Mouse (Mus musculus) heart, adult 18-20 months (tissue): Measurements from ENCODE around the gene Scn4b. TPM values are rescaled to one million over a fixed set of nuclear protein-coding genes. Genes with fewer than 3 reads are reported as not detected.

Source experiments
- DNase-seq, 2 experiments: peaks; one replicate each; pipeline ENCODE4 v3.0.0; 2021 to 2022; ENCODE audit warnings: mixed read lengths in 1 of 2
- total RNA-seq, 2 experiments: library from RNA; stranded (reverse); gene quantifications; 2 replicates each; pipeline ENCODE4 v1.2.3; 2021

The Scn4b gene
- total RNA-seq, 2 experiments from 2014 or later = 29.9 to 30.4 TPM

GRCm38 (mm10) chr9:45188570-45189563 lies 50.7 kb downstream of the Scn4b start:
- no peak for DNase-seq

- no peak for DNase-seq
These were observed 51.5 kb downstream of the Scn4b start for GRCm38 (mm10) chr9:45189661-45190174.

GRCm38 (mm10) chr9:45195468-45195867 lies 57.3 kb downstream of the Scn4b start:
- no peak for DNase-seq

- DNase-seq = no peak
These were observed 58.1 kb downstream of the Scn4b start for GRCm38 (mm10) chr9:45196125-45196830.

GRCm38 (mm10) chr9:45197549-45197948 lies 59.4 kb downstream of the Scn4b start:
- no peak for DNase-seq

GRCm38 (mm10) chr9:45201319-45201947 lies 63.2 kb downstream of the Scn4b start:
- DNase-seq = peak; percentile 6 to 57

GRCm38 (mm10) chr9:45202021-45202798 lies 64.0 kb downstream of the Scn4b start:
- no peak for DNase-seq

Other genes starting within 250 kb of the Scn4b start
- gene Atp5l, start 217.7 kb upstream of the Scn4b start, total RNA-seq = 1,000 to 10,000 TPM; 1,708 to 2,082 TPM
- 10 to 100 TPM; 33.8 to 35.5 TPM for gene Ube4a, start 172.8 kb upstream of the Scn4b start, total RNA-seq
- 1 to 10 TPM in 1 of 2 experiments, under 1 TPM in 1; 0.62 to 4.6 TPM for gene Cd3g, start 158.0 kb upstream of the Scn4b start, total RNA-seq
- gene Cd3d, start 156.6 kb upstream of the Scn4b start, total RNA-seq = 1 to 10 TPM in 1 of 2 experiments, not detected in 1; 4.1 TPM
- gene Cd3e, start 128.8 kb upstream of the Scn4b start, total RNA-seq = 1 to 10 TPM in 1 of 2 experiments, under 1 TPM in 1; 0.47 to 6.4 TPM
- gene Mpzl2, start 98.6 kb upstream of the Scn4b start, total RNA-seq = 1 to 10 TPM in 1 of 2 experiments, under 1 TPM in 1; 0.62 to 2.3 TPM
- gene Mpzl3, start 83.2 kb upstream of the Scn4b start, total RNA-seq = 1 to 10 TPM; 1.7 to 2.7 TPM
- gene Jaml, start 59.2 kb upstream of the Scn4b start, total RNA-seq = 1 to 10 TPM in 1 of 2 experiments, under 1 TPM in 1; 0.40 to 1.4 TPM
- gene Scn2b, start 20.6 kb upstream of the Scn4b start, total RNA-seq = 1 to 10 TPM; 1.3 to 1.7 TPM
- gene BC049352, start 43.6 kb downstream of the Scn4b start, total RNA-seq = under 1 TPM in 1 of 2 experiments, not detected in 1; 0.41 TPM
- under 1 TPM in 1 of 2 experiments, not detected in 1; 0.13 TPM for gene Tmprss4, start 65.7 kb downstream of the Scn4b start, total RNA-seq
- gene Il10ra, start 130.8 kb downstream of the Scn4b start, total RNA-seq = 1 to 10 TPM; 1.9 to 2.5 TPM
- 1 to 10 TPM; 6.2 to 7.9 TPM for gene Tmprss13, start 180.7 kb downstream of the Scn4b start, total RNA-seq
- 10 to 100 TPM; 15.0 TPM for gene Fxyd6, start 231.8 kb downstream of the Scn4b start, total RNA-seq